Mouse (Mus musculus) CD4-positive helper T cell, adult 2 months (primary cell): ENCODE measurements around the gene Cd40lg.

ENCODE experiments used
- DNase-seq: peaks from one replicate; pipeline ENCODE4 v3.0.0-alpha.2; 2012; ENCODE audit warnings: low read depth, missing footprints, low spot score

Gene Cd40lg

DNA sequence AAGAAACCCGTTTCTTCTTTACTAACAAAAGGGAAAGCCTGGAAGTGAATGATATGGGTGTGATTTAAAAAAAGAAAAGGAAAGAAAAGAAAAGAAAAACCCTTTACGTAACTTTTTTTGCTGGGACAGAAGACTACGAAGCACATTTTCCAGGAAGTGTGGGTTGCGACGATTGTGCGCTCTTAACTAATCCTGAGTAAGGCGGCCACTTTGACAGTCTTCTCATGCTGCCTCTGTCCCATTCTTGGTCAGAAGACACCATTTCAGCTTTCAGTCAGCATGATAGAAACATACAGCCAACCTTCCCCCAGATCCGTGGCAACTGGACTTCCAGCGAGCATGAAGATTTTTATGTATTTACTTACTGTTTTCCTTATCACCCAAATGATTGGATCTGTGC is at the start of gene Cd40lg:
Gene Cd40lg (plus strand): TSS at position 268 of the 400 bp plus-strand sequence.
- DNase-seq: peak; percentile 73

GRCm38 (mm10) chrX:57166549-57166948 is 45.4 kb upstream of the Cd40lg start:
- peak; percentile 67 for DNase-seq

DNA sequence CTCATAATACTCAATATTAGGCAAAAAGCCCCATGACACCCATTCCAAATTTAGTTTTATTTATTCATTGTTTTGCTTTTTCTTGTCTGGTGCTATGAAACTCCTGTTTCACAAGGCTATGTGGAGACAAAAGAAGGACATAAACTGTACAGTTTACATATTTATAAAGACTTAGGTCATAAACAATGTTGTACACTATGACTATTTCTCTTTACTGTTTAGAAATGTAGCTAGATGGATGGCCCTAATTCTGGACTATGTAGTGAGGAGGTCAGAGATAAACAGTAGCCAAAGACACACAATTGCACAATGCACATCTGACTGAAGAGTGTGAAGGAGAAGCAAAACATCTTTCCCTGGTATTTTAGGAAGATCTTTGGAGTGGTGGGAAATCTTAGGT is 40.7 kb upstream of the Cd40lg start:
- DNase-seq: no peak

- DNase-seq: peak; percentile 82
These were observed 34.6 kb upstream of the Cd40lg start for GRCm38 (mm10) chrX:57177225-57177779.

GRCm38 (mm10) chrX:57182470-57182869 is 29.5 kb upstream of the Cd40lg start:
- DNase-seq: no peak

- DNase-seq: no peak
These were observed 28.6 kb upstream of the Cd40lg start for GRCm38 (mm10) chrX:57183359-57183758.

GRCm38 (mm10) chrX:57187301-57187700 is 24.6 kb upstream of the Cd40lg start:
- peak; percentile 67 for DNase-seq

DNA sequence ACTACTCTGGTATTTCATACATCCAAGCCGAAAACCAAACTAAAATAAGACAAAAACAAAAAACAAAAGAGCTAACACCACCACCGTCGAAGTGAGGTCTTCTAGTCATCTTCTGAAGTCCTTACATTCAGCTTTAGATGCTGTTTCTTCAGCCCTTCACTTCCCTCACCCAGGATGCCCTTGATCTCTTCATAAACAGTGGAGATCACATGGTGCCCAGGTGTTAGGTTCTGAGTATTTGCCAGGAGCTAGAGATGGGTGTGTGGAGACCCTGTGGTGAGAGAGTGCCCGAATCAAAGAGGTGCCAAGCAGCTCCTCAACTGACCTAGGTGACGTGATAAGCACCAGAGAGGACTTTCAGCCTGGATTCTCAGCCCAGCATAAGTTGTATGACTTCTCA is 22.6 kb upstream of the Cd40lg start:
- peak; percentile 67 for DNase-seq

- DNase-seq: peak; percentile 89
These were observed 15.6 kb upstream of the Cd40lg start for GRCm38 (mm10) chrX:57196319-57196718.

DNA sequence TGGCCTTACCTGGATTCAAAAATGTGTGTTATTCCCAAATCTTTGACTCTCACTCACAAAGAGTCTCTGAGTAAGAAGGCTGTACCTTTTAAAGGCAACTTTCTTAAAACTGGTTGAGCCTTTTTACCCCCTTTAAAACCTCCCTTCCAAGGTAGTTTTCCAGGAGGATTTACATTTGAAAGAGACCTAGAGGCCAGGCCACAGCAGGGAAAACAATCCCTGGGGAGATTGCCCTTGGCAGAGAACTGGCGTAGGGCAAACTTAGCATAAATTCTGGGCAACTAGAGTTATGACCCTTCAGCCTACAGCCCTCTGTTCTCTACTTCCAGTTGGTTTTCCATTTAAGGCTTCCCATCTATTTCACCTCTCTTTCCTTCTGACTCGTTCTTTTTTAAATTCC is 13.9 kb upstream of the Cd40lg start:
- DNase-seq: no peak

DNA sequence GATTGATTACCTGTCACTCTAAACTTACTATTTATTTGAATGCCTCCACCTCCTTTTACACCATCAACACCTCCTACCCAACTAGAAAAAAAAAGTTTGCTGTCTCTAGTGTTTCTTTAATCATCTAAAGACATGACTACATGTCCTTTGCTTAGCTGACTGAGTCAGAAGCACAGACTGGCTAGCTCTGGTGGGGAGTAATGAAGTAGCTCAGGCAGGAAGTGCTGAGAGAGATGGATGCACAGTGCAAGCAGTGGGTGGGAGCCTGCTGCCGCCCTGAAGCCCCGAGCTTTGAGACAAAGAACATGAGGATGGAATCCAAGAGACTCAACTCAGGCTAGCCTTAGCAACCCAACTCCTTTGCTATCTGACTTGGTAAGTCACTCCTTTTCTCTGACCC is 11.5 kb upstream of the Cd40lg start:
- DNase-seq: no peak

GRCm38 (mm10) chrX:57210591-57210990 is 1.4 kb upstream of the Cd40lg start:
- peak; percentile 76 for DNase-seq

- no peak for DNase-seq
These were observed 919 bp downstream of the Cd40lg start for GRCm38 (mm10) chrX:57212862-57213261.

DNA sequence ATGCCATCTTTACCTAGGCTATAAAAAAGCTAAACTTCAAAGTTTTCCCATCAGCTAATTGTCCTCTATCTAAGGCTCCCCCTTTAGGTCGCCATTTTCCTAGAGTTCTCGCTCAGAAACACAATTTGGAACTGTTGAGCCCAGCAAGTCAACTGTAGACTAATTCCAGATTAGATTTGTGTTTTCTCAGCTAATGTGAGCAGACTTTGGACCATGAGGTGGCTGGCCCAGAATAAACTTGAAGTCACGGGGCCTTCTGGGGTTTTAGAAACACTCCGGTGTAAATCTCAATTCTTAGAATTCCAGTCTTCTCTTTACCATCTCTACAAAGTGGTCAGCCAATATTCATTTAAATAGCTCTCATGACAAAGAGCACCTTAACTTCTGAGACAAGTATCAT is 3.6 kb downstream of the Cd40lg start:
- no peak for DNase-seq

- DNase-seq: peak; percentile 77
These were observed 4.3 kb downstream of the Cd40lg start for GRCm38 (mm10) chrX:57216271-57216670.

GRCm38 (mm10) chrX:57219563-57219962 is 7.6 kb downstream of the Cd40lg start:
- peak; percentile 64 for DNase-seq

DNA sequence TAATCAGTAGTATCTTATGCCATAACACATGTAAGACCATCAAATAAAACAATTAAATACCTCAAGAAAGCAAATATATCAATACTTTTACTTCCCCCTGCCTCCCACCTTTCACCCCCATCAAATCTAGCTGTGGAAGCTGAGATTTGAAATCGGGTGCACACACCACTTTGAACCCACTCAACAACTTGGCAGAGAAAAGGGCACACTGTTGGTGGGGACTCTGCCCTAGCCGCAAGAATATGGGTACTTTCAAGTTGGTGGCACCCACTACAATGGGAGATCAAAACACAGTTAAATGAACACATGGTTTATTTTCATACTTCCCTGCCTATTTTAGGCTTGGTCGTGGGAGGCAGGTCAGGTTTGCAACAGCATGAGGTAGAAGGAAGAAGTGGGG is 9.9 kb downstream of the Cd40lg start:
- DNase-seq: peak; percentile 70

DNA sequence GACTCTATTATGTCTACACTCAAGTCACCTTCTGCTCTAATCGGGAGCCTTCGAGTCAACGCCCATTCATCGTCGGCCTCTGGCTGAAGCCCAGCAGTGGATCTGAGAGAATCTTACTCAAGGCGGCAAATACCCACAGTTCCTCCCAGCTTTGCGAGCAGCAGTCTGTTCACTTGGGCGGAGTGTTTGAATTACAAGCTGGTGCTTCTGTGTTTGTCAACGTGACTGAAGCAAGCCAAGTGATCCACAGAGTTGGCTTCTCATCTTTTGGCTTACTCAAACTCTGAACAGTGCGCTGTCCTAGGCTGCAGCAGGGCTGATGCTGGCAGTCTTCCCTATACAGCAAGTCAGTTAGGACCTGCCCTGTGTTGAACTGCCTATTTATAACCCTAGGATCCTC is 11.4 kb downstream of the Cd40lg start:
- no peak for DNase-seq

DNA sequence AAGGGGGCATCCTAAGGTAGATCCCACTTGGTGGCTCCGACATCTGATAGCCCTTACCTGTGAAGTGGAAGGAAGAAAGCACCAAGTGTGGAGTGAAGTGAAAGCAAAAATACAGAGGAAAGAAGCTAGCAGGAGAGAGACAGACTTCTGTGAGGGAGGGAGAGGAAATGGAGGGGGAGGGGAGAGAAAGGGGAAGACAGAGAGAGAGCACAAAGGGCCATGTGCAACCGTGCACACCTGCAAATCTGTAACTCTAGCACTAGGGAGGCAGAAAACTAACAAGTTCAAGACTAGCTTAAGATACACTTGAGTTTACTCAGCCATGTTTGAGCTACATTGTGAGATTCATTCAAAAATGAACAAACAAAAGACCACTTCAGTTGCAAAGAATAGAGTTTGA is 16.2 kb downstream of the Cd40lg start:
- DNase-seq: peak; percentile 71

- DNase-seq: no peak
These were observed 21.7 kb downstream of the Cd40lg start for GRCm38 (mm10) chrX:57233596-57233995.

GRCm38 (mm10) chrX:57235982-57236381 is 24.0 kb downstream of the Cd40lg start:
- peak; percentile 32 for DNase-seq

- DNase-seq: peak; percentile 37
These were observed 26.6 kb downstream of the Cd40lg start for GRCm38 (mm10) chrX:57238572-57238971.

DNA sequence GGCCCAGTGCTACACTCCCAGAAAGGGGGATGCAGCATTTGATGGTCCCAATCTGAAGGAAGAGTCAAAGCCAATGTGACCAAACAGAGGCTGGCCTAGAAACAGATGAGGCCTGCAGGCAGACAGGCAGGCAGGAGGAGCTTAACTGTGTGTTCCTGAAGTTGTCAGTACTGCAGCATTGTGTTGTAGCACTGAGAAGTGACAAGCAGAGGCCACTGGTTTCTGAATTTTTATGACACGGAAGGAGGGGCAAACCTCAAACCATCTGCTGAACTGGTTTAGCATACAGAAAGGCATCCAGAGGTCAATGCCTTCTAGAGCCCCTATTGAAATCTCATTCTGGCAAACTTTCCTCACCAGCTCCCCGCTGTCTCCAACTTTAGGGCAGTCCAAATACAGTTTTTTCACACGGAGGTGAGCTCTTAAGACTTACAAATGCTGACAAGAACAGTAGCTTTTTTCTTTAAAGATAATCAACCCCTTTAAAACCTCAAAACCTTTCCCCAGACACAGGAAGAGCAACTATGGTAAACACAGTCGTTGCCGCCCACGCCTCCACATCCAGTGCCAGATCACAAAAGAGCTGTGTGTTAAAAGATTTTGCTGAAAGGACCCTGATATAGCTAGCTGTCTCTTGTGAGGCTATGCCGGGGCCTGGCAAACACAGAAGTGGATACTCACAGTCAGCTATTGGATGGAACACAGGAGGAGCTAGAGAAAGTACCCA is 41.5 kb downstream of the Cd40lg start:
- DNase-seq: peak; percentile 79
